Mouse (Mus musculus) brain, embryonic 14.5 days (tissue): ENCODE measurements at regions not wholly inside any gene's neighbourhood (a gene's known extent, or its start where the extent isn't known, plus 50 kb on each side); places are given as distances from the start of the nearest gene placed in this dataset.

Source experiments
- CTCF ChIP-seq: fragments of 200-500 bp; IDR thresholded peaks from 2 replicates; pipeline ENCODE4 v1.5.1; 2012; ENCODE audit warnings: inconsistent platforms, mild to moderate bottlenecking, moderate library complexity, borderline replicate concordance; ENCODE audit not compliant: insufficient read depth, insufficient read length; ENCODE audit errors: extremely low read depth
- POLR2A ChIP-seq: fragments of 200-500 bp; IDR thresholded peaks from 2 replicates; pipeline ENCODE4 v1.6.1; 2012; ENCODE audit warnings: mild to moderate bottlenecking, inconsistent platforms, borderline replicate concordance; ENCODE audit not compliant: poor library complexity, insufficient read depth, insufficient read length, severe bottlenecking; ENCODE audit errors: extremely low read depth

DNA sequence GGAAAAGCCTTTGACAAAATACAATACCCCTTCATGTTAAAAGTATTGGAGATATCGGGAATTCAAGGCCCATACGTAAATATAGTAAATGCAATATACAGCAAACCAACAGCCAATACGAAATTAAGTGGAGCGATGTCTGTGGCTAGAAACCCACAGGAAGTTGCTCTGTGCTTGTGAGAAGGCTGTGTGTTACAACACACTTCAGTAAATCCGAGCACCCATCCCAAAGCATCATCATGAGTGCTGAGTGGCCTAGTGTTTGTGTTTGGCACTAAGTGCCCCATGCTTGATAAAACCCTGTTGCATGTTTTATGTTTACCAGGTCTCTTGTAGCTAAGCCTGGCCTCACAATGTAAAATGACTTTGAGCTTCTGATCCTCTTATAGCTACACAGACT lies 194.3 kb downstream of the Ankrd16 start:
- no peak for TF ChIP-seq CTCF
- TF ChIP-seq POLR2A: no peak
